Mouse (Mus musculus) liver, embryonic 14.5 days (tissue): ENCODE measurements around the gene Fads6. TPM values are rescaled to one million over a fixed set of nuclear protein-coding genes. Genes with fewer than 3 reads are reported as not detected.
A peak's percentile ranks its signal among the peaks of the same experiment; 100 is the strongest.

Source experiments
- ATAC-seq: fragments of 200-750 bp; cut with Nextera tagmentation; 2 replicates; pipeline ENCODE4 v1.8.0; 2017; ENCODE audit warnings: moderate number of reproducible peaks, mild to moderate bottlenecking, moderate library complexity; ENCODE audit not compliant: insufficient read depth
- DNase-seq, 3 experiments: peaks; one replicate each; pipeline ENCODE4 v3.0.0-alpha.2; 2012 to 2013; ENCODE audit warnings: low read depth in 3 of 3, low spot score in 3 of 3
- H3K27ac ChIP-seq: fragments of 300-500 bp; sonication (generic); 2 replicates; pipeline ENCODE4 v1.5.1; 2014; ENCODE audit warnings: moderate library complexity, mild to moderate bottlenecking, control low read depth, inconsistent platforms
- H3K27me3 ChIP-seq: fragments of 300-500 bp; sonication (generic); 2 replicates; pipeline ENCODE4 v1.6.1; 2014; ENCODE audit warnings: mild to moderate bottlenecking, low read length, moderate library complexity; ENCODE audit not compliant: control insufficient read depth, insufficient read depth
- H3K36me3 ChIP-seq: fragments of 300-500 bp; sonication (generic); replicated peaks from 2 replicates; pipeline ENCODE4 v1.6.1; 2014; ENCODE audit warnings: low read depth; ENCODE audit not compliant: control insufficient read depth, insufficient read depth
- H3K4me1 ChIP-seq, 2 experiments: fragments of 200-500 bp in 1 of 2; fragments of 300-500 bp in 1 of 2; sonication (generic) in 1 of 2; replicated peaks; 2 replicates each; pipeline ENCODE4 v1.6.1; 2012 to 2014; ENCODE audit warnings: antibody characterized with exemption in 1 of 2, inconsistent platforms in 1 of 2, low read length in 1 of 2; ENCODE audit not compliant: control insufficient read depth in 2 of 2, insufficient read depth in 2 of 2
- H3K4me2 ChIP-seq: fragments of 300-500 bp; sonication (generic); 2 replicates; pipeline ENCODE4 v1.6.1; 2014; ENCODE audit warnings: low read depth, mild to moderate bottlenecking, control low read depth, moderate library complexity
- H3K4me3 ChIP-seq, 2 experiments: fragments of 200-500 bp in 1 of 2; fragments of 300-500 bp in 1 of 2; sonication (generic) in 1 of 2; 2 replicates each; pipeline ENCODE4 v1.5.1; 2012 to 2014; ENCODE audit warnings: low read depth in 2 of 2, low read length in 2 of 2, mild to moderate bottlenecking in 2 of 2, control low read depth in 1 of 2, inconsistent platforms in 1 of 2, moderate library complexity in 1 of 2; ENCODE audit not compliant: insufficient read depth in 1 of 2
- H3K9ac ChIP-seq: fragments of 300-500 bp; sonication (generic); replicated peaks from 2 replicates; pipeline ENCODE4 v1.6.1; 2014; ENCODE audit warnings: mild to moderate bottlenecking, control low read depth, moderate library complexity
- H3K9me3 ChIP-seq: fragments of 300-500 bp; sonication (generic); 2 replicates; pipeline ENCODE4 v1.6.1; 2016; ENCODE audit warnings: low read length, mixed read lengths; ENCODE audit not compliant: control insufficient read depth
- CTCF ChIP-seq: IDR thresholded peaks from 2 replicates; pipeline ENCODE4 v1.5.1; 2016; ENCODE audit warnings: antibody characterized with exemption, low read depth, control low read depth
- EP300 ChIP-seq: IDR thresholded peaks from 2 replicates; pipeline ENCODE4 v1.6.1; 2016; ENCODE audit warnings: antibody characterized with exemption, low read depth
- WGBS: fragments of 180-500 bp; shearing (Covaris S2); extraction: QIAGEN DNeasy Blood & Tissue Kit; methylation state at CpG from one replicate; pipeline ENCODE4 v1.1.7; 2014; ENCODE audit not compliant: insufficient replicate concordance; 5-methylcytosine and 5-hydroxymethylcytosine counted together
- polyA plus RNA-seq, 2 experiments: library from polyadenylated mRNA; depleted of rRNA in 1 of 2; stranded (reverse) in 1 of 2; unstranded in 1 of 2; fragments of >200 nt; fragmentation: Nextera tagmentation in 1 of 2; extraction: Ambion mirVana in 1 of 2; gene quantifications; 2 replicates each; pipeline versions ENCODE4 v1.2.1 to v1.2.3; 2012 to 2014

Gene Fads6
- polyA plus RNA-seq, 2 experiments: 2.8 to 6.7 TPM

DNA sequence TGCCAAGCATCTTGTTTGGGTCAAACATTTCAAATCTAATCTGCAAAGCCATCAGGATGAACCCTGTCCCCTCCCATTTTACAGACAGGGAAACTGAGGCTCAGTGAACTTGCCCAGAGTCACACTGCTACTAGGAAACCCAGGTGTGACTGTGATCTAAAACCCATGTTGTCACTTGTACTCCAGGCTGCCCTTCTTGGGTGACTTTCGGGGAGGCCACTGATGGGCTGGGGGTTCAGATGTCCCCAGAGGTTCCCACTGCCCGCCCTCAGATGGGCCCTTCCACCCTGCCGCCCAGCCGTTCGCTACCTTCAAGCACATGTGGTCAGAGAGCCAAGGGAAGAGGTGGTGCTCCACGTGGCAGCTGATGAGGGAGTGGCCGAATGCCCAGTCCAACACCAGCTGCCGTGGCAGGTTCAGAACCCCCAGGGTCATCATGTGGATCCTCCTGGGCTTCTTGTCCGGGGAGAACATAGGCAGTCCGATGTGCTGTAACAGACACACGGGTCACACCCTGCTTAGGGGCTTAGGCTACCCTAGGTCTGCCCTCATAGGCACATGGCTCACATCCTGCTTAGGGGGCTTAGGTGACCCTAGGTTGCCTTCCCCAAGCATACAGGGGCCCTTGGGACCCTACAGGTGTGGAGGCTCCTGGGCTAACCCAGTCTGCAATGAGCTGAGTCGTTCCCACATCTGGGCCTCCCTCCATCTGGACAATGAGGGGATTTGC is 13.4 kb downstream of the Fads6 start:
- Histone ChIP-seq H3K36me3 (no peaks in the 10 kb centered on the region), H3K4me1 (peaks cover 2 to 10% of the 10 kb centered on the region in 2 experiments), H3K27ac (no peak overlapping the region), H3K27me3 (no peaks in the 10 kb centered on the region), H3K9me3 (no peaks in the 10 kb centered on the region), H3K4me3 (no peak overlapping the region), H3K4me2 (no peak overlapping the region), H3K9ac (no peak overlapping the region)
- WGBS: 69% methylated on average over 12 of the region's 12 CpGs
- no peak for TF ChIP-seq CTCF
- TF ChIP-seq EP300: no peak
- ATAC-seq (no peak), DNase-seq (no peak)

DNA sequence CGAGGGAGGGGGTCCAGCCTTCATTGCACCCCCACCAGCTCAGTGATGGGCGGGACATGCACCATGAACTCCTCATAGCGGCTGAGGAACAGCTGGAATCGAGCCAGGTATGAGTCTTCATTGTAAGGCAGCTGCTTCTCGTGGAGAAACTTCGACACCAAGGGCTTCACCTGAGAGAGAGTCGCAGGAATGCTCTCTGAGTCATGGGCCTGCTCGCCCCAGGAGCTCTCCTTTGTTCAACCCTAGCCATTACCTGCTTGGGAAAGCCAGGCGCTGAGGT is 14.0 kb downstream of the Fads6 start:
- WGBS: 64% methylated on average over 9 of the region's 9 CpGs
- no peaks in the 10 kb centered on the region for H3K9me3 ChIP-seq
- no peak overlapping the region for H3K4me2 ChIP-seq
- peaks cover 2 to 10% of the 10 kb centered on the region in 2 experiments for H3K4me1 ChIP-seq
- H3K4me3 ChIP-seq: no peak overlapping the region
- no peak for ATAC-seq
- no peak overlapping the region for H3K9ac ChIP-seq
- H3K36me3 ChIP-seq: no peaks in the 10 kb centered on the region
- H3K27me3 ChIP-seq: no peaks in the 10 kb centered on the region
- no peak for DNase-seq
- TF ChIP-seq CTCF (no peak), EP300 (no peak)
- no peak overlapping the region for H3K27ac ChIP-seq

DNA sequence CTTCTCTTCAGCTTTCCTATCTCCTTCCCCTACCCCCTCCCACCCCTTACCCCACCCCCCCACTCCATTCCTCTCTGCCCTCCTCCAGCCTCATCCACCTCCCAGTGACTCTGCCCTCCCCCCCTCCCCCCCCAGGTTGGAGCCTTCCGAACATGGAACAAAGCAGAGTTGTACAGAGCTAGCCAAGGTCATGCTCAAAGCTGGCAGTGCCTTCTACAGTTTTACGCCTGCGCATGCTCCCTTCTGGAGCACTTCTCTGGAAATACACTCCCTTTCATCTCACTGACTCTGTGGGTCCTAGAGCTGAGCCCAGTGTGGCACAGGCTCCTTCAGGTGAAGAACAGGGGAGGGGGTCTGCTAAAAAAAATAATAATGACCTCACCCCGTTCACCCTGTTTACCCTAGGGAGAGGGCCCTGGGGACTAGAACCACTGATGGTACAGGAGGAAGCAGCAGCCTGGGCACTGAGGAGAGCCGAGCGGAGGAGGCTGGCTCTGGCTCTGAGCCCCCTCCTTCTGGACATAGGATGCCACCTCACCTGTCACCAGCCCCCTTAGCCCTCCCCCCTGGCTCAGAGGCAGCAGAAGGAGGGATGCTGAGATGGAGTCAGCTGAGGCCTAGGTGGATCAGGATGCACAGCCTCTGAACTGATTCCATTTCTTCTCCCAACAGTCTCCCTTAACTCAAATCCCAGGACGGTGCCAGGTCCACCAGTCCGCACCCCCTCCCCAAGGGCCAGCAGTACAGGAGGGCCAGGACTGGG is 14.6 kb downstream of the Fads6 start:
- no peaks in the 10 kb centered on the region for H3K27me3 ChIP-seq
- no peaks in the 10 kb centered on the region for H3K36me3 ChIP-seq
- H3K9me3 ChIP-seq: no peaks in the 10 kb centered on the region
- H3K27ac ChIP-seq: no peak overlapping the region
- H3K4me2 ChIP-seq: no peak overlapping the region
- WGBS: 68% methylated on average over 8 of the region's 8 CpGs
- H3K9ac ChIP-seq: no peak overlapping the region
- peaks cover 6 to 14% of the 10 kb centered on the region in 2 experiments for H3K4me1 ChIP-seq
- TF ChIP-seq CTCF (no peak), EP300 (no peak)
- ATAC-seq: no peak
- no peak overlapping the region for H3K4me3 ChIP-seq
- no peak for DNase-seq

GRCm38 (mm10) chr11:115282295-115282694 is 15.2 kb downstream of the Fads6 start:
- H3K36me3 ChIP-seq: no peaks in the 10 kb centered on the region
- H3K4me1 ChIP-seq: peaks cover 8 to 17% of the 10 kb centered on the region in 2 experiments
- WGBS: 64% methylated on average over 8 of the region's 8 CpGs
- no peak overlapping the region for H3K4me2 ChIP-seq
- TF ChIP-seq CTCF (no peak), EP300 (no peak)
- DNase-seq (no peak), ATAC-seq (no peak)
- no peak overlapping the region for H3K27ac ChIP-seq
- no peaks in the 10 kb centered on the region for H3K27me3 ChIP-seq
- H3K9ac ChIP-seq: no peak overlapping the region
- H3K4me3 ChIP-seq: no peak overlapping the region
- H3K9me3 ChIP-seq: no peaks in the 10 kb centered on the region

- Histone ChIP-seq H3K4me2 (no peak overlapping the region), H3K9me3 (no peaks in the 10 kb centered on the region), H3K27me3 (no peaks in the 10 kb centered on the region), H3K9ac (no peak overlapping the region), H3K36me3 (no peaks in the 10 kb centered on the region), H3K4me3 (no peak overlapping the region), H3K4me1 (peaks cover 8 to 30% of the 10 kb centered on the region in 2 experiments), H3K27ac (no peak overlapping the region)
- TF ChIP-seq EP300 (no peak), CTCF (no peak)
- DNase-seq (peak; percentile 62 to 67 (median 67)), ATAC-seq (no peak)
- WGBS: 33% methylated on average over 1 of the region's 1 CpGs
Measured at GRCm38 (mm10) chr11:115279726-115280125, 17.7 kb downstream of the Fads6 start.
